Mouse (Mus musculus) skeletal muscle tissue, postnatal 0 days (tissue): ENCODE measurements around the gene Fcnb. TPM values are rescaled to one million over a fixed set of nuclear protein-coding genes. Genes with fewer than 3 reads are reported as not detected.

Experiments used
- polyA plus RNA-seq: library from polyadenylated mRNA; unstranded; fragments of >200 nt; fragmentation: Nextera tagmentation; extraction: Ambion mirVana; gene quantifications from 2 replicates; pipeline ENCODE4 v1.2.1, GENCODE M21; 2015

The Fcnb gene
- polyA plus RNA-seq = 0.15 and 0.17 TPM in 2 replicates

DNA sequence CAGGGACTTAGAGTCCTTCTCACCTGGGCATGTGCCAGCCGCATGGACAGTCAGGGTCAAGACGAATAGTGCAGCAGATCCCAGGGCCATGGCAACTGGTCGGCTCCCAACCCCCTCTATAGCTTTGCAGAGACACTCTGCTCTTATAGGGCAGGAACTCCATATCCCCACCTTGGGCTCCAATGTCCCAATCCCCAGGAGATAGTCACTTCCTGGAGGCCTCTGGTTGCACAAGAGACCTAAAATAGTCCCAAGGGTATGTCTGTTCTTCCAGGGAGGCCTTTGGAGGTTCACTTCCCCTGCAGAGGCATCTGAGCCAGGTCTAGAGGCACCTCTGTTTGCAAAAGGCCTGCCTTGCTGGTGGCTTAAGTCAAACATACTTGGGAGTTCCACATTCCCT is at the start of gene Fcnb:
Fcnb (minus strand) TSS at position 118 of the 400 bp plus-strand sequence.

Other genes with a start within 250 kb of the Fcnb start
- 131 and 175 TPM in 2 replicates for gene Col5a1, start 198.5 kb downstream of the Fcnb start, polyA plus RNA-seq
- gene Olfm1, start 108.1 kb upstream of the Fcnb start, polyA plus RNA-seq = 8.6 and 9.8 TPM in 2 replicates